Mouse (Mus musculus): ENCODE results near the gene Ftl1. TPM values are rescaled to one million over a fixed set of nuclear protein-coding genes. Genes with fewer than 3 reads are reported as not detected.

The Ftl1 gene
- polyA plus RNA-seq, 1 experiment from 2014 or later = 4,749 TPM

DNA sequence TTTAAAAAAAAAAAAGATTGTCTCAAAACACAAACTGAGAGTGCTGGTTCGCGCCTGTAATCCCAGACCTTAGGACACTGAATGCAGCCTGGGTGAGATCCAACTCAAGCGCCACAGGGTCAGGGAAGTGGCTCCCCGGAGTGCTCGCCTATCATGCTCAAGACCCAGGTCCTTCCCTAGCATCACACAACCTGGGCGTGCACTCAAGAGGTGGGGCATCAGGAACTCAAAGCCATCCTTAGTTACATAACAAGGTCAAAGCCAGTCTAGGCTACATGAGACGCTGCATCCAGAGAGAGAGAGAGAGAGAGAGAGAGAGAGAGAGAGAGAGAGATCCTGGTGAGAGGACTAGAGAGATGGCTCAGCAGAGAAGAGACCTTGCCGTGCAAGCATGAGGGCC lies 33.1 kb downstream of the Ftl1 start:
- DNase-seq (no peak), ATAC-seq (ENCODE audit: insufficient read depth) (no peak)
- H3K27me3 ChIP-seq (ENCODE audit: insufficient read depth, low read length) = no peaks in the 10 kb centered on the region
- peaks cover 91% of the 10 kb centered on the region for H3K36me3 ChIP-seq (ENCODE audit: insufficient read depth)
- H3K9ac ChIP-seq = no peak overlapping the region
- 79% methylated on average over 8 of the region's 8 CpGs for WGBS
- H3K4me3 ChIP-seq (ENCODE audit: low read depth, low read length) = no peak overlapping the region
- H3K9me3 ChIP-seq (ENCODE audit: low read depth, low read length) = no peaks in the 10 kb centered on the region
- TF ChIP-seq CTCF (IDR thresholded peaks at IDR 0.05; ENCODE audit: low read depth) = no peak
- no peak overlapping the region for H3K27ac ChIP-seq (ENCODE audit: low read depth)
- H3K4me1 ChIP-seq (ENCODE audit: insufficient read depth) = no peaks in the 10 kb centered on the region
- no peak overlapping the region for H3K4me2 ChIP-seq

DNA sequence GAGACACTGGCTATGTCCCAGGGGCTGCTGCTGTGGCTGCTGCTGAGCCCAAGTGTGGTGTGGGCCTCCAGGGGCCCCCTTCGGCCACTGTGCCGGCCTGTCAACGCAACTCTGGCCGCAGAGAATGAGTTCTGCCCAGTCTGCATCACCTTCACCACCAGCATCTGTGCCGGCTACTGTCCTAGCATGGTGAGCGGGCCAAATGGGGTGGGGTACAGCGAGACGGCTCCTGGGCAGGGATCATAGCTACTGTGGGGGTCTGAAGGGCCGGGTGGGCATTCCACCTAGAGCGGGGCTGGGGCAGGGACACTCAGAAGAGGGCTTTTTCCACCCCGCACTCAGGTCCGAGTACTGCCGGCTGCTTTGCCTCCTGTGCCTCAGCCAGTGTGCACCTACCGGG lies 38.5 kb downstream of the Ftl1 start:
- Histone ChIP-seq H3K36me3 (ENCODE audit: insufficient read depth) (peaks cover 57% of the 10 kb centered on the region), H3K4me3 (ENCODE audit: low read depth, low read length) (no peak overlapping the region), H3K27ac (ENCODE audit: low read depth) (no peak overlapping the region), H3K9ac (no peak overlapping the region), H3K4me1 (ENCODE audit: insufficient read depth) (0 out of 2 replicates have a peak, but pooled peaks cover 8% of the 10 kb centered on the region), H3K9me3 (ENCODE audit: low read depth, low read length) (no peaks in the 10 kb centered on the region), H3K4me2 (no peak overlapping the region), H3K27me3 (ENCODE audit: insufficient read depth, low read length) (peaks cover 27% of the 10 kb centered on the region)
- WGBS = 90% methylated on average over 14 of the region's 14 CpGs
- no peak for TF ChIP-seq CTCF (IDR thresholded peaks at IDR 0.05; ENCODE audit: low read depth)
- ATAC-seq (ENCODE audit: insufficient read depth) = no peak
- no peak for DNase-seq

DNA sequence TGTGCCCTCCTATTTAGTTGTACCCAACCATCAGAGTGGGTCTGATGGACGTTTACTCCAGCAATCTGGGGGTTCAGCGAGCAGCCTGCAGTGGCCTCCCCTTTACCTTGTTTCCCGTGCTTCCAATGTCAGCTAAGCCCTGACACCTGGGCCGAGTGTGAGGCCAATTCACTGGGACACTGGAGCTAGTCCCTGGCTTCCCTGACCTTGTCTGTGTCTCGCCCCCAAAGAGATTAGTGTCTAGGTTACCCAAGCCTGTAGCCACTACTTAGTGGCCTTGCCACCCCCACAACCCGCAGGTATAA lies 39.1 kb downstream of the Ftl1 start, which contains the start of gene Lhb:
Gene Lhb, plus strand, starts transcription at position 206 of the 305 bp plus-strand sequence.
- peak within 1 kb of the TSS; percentile 27 for H3K4me2 ChIP-seq
- no peak within 1 kb of the TSS for H3K4me3 ChIP-seq (ENCODE audit: low read depth, low read length)
- H3K36me3 ChIP-seq (ENCODE audit: insufficient read depth) = peaks cover 51% of the 10 kb centered on the region
- H3K4me1 ChIP-seq (ENCODE audit: insufficient read depth) = peaks cover 8% of the 10 kb centered on the region; the same call in 1 of the 2 replicates
- no peak within 1 kb of the TSS for H3K27ac ChIP-seq (ENCODE audit: low read depth)
- no peak for TF ChIP-seq CTCF (IDR thresholded peaks at IDR 0.05; ENCODE audit: low read depth)
- H3K9ac ChIP-seq = no peak within 1 kb of the TSS
- ATAC-seq (ENCODE audit: insufficient read depth) (no peak), DNase-seq (no peak)
- WGBS = 54% methylated on average over 6 of the region's 6 CpGs
- no peaks in the 10 kb centered on the region for H3K9me3 ChIP-seq (ENCODE audit: low read depth, low read length)
- peaks cover 33% of the 10 kb centered on the region for H3K27me3 ChIP-seq (ENCODE audit: insufficient read depth, low read length)

DNA sequence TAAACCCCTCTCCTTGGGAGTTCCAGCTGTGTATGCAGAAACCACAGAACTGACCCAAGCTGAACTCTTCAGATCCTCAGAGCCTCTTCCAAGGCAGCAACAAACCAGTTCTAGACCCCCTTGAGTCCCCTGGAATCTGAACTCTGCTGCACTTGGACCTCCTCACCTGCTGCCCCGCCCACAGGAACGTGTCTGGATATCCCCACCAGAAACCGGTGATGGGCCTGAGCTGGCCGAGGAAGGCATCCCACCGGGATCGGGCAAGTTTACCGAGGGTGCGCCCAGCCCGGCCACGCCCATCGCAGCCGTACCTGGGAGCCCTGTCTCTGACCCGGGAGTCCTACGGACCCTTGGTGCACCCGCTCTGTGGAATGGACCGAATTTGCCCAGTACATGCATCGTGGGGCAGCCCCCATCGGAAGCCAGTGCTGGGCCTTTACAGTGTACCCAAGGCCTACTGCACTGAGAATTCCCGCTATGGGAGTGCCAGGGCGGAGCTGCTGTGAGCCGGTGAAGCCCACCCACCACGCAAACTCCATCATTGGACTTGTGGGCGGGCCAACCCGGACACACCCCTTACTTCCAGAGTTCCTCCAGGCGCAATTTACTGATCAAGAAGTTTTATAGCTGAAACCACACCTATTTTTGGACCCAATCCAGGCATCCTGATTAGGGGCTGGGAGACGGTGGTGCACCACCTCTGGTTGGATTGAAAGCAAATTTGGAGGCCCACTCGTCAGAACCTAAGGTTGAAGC lies 39.6 kb downstream of the Ftl1 start:
- Histone ChIP-seq H3K4me3 (ENCODE audit: low read depth, low read length) (no peak overlapping the region), H3K27me3 (ENCODE audit: insufficient read depth, low read length) (peaks cover 38% of the 10 kb centered on the region), H3K9me3 (ENCODE audit: low read depth, low read length) (no peaks in the 10 kb centered on the region), H3K9ac (no peak overlapping the region), H3K4me1 (ENCODE audit: insufficient read depth) (peaks cover 11% of the 10 kb centered on the region; the same call in 1 of the 2 replicates), H3K4me2 (peak overlapping the region; percentile 27), H3K36me3 (ENCODE audit: insufficient read depth) (peaks cover 46% of the 10 kb centered on the region), H3K27ac (ENCODE audit: low read depth) (no peak overlapping the region)
- TF ChIP-seq CTCF (IDR thresholded peaks at IDR 0.05; ENCODE audit: low read depth) = no peak
- ATAC-seq (ENCODE audit: insufficient read depth) = peak; percentile 32
- WGBS = 9% methylated on average over 27 of the region's 27 CpGs
- peak; percentile 54 for DNase-seq

DNA sequence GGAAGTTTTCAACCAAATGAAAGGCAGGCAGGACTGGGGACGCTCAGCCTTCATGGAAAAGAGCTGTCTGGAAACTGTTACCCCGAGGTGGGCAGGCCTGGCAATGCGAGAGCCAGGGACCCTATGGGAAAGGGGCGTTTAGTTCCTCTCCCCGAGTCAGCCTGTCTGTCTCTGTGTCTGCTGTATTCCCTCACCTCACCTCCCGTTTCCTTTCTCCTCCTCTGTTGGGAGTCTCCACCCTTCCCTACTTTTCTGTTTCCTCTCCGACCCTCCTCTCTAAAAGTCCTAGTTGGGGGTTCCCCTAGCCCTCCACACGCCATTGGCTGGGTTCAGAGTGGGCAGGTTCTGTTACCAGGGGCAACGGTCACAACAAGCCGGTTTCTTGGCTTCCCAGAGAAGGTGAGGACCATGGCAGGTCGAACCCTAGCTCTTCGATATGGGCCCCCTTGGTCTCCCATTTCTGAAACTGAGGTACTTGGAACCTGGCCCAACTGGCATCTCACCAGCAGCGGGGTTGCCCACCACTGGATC lies 41.7 kb downstream of the Ftl1 start:
- H3K4me1 ChIP-seq (ENCODE audit: insufficient read depth) = peaks cover 17% of the 10 kb centered on the region; the same call in 1 of the 2 replicates
- peaks cover 26% of the 10 kb centered on the region for H3K36me3 ChIP-seq (ENCODE audit: insufficient read depth)
- peak overlapping the region; percentile 27; the same call in 1 of the 2 replicates for H3K4me2 ChIP-seq
- 9% methylated on average over 13 of the region's 13 CpGs for WGBS
- H3K27me3 ChIP-seq (ENCODE audit: insufficient read depth, low read length) = peaks cover 56% of the 10 kb centered on the region
- no peaks in the 10 kb centered on the region for H3K9me3 ChIP-seq (ENCODE audit: low read depth, low read length)
- H3K27ac ChIP-seq (ENCODE audit: low read depth) = no peak overlapping the region
- DNase-seq (no peak), ATAC-seq (ENCODE audit: insufficient read depth) (no peak)
- TF ChIP-seq CTCF (IDR thresholded peaks at IDR 0.05; ENCODE audit: low read depth) = no peak
- no peak overlapping the region for H3K9ac ChIP-seq
- H3K4me3 ChIP-seq (ENCODE audit: low read depth, low read length) = no peak overlapping the region

DNA sequence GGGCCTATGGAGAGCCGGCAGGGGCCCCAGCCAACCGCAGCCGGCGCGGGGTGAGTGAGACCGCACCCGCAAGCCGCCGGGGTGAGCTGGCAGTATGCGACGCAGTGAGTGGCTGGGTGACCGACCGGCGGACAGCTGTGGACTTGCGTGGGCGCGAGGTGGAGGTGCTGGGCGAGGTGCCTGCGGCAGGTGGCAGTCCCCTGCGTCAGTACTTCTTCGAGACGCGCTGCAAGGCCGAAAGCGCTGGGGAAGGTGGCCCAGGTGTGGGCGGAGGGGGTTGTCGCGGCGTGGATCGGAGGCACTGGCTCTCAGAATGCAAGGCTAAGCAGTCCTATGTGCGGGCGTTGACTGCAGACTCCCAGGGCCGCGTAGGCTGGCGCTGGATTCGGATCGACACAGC lies 44.0 kb downstream of the Ftl1 start:
- DNase-seq (no peak), ATAC-seq (ENCODE audit: insufficient read depth) (no peak)
- H3K9me3 ChIP-seq (ENCODE audit: low read depth, low read length) = no peaks in the 10 kb centered on the region
- H3K36me3 ChIP-seq (ENCODE audit: insufficient read depth) = peaks cover 2% of the 10 kb centered on the region; the same call in 1 of the 2 replicates
- peak overlapping the region; percentile 15; the same call in 1 of the 2 replicates for H3K4me3 ChIP-seq (ENCODE audit: low read depth, low read length)
- H3K27me3 ChIP-seq (ENCODE audit: insufficient read depth, low read length) = peaks cover 66% of the 10 kb centered on the region
- H3K4me2 ChIP-seq = peak overlapping the region; percentile 48
- no peak for TF ChIP-seq CTCF (IDR thresholded peaks at IDR 0.05; ENCODE audit: low read depth)
- peak overlapping the region; percentile 23; the same call in 1 of the 2 replicates for H3K9ac ChIP-seq
- H3K27ac ChIP-seq (ENCODE audit: low read depth) = no peak overlapping the region
- WGBS = 10% methylated on average over 37 of the region's 37 CpGs
- H3K4me1 ChIP-seq (ENCODE audit: insufficient read depth) = peaks cover 17% of the 10 kb centered on the region; the same call in 1 of the 2 replicates

DNA sequence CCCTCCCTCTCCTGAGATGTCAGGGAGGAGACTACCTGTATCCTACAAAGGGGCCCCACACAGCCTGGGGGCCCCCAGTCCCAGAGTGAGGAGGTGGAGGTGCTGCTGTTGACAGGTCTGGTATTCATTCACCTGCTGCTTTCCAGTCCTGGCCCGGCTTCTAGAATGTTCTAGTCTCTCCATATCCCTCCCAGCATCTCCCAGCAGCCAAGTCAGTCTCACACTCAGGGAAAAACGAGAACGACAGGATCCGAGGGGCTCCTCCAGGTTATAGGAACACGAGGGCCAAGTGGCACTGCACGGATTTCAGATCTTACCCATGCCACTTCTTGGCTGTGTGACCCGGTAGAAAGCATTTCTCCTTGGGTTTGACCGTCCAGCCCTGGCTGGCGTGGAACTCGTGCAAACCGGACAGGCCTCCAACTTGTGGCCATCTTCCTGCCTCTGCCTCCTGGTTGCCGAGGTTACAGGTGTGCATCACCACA lies 44.9 kb downstream of the Ftl1 start:
- H3K4me2 ChIP-seq = peak overlapping the region; percentile 90
- no peak for TF ChIP-seq CTCF (IDR thresholded peaks at IDR 0.05; ENCODE audit: low read depth)
- no peaks in the 10 kb centered on the region for H3K36me3 ChIP-seq (ENCODE audit: insufficient read depth)
- no peak overlapping the region for H3K27ac ChIP-seq (ENCODE audit: low read depth)
- ATAC-seq (ENCODE audit: insufficient read depth) = no peak
- DNase-seq = no peak
- H3K9ac ChIP-seq = no peak overlapping the region
- peaks cover 13% of the 10 kb centered on the region; the same call in 1 of the 2 replicates for H3K4me1 ChIP-seq (ENCODE audit: insufficient read depth)
- 45% methylated on average over 12 of the region's 12 CpGs for WGBS
- peak overlapping the region; percentile 54; the same call in 1 of the 2 replicates for H3K4me3 ChIP-seq (ENCODE audit: low read depth, low read length)
- H3K27me3 ChIP-seq (ENCODE audit: insufficient read depth, low read length) = peaks cover 68% of the 10 kb centered on the region
- H3K9me3 ChIP-seq (ENCODE audit: low read depth, low read length) = no peaks in the 10 kb centered on the region
